Mouse (Mus musculus) spleen, adult 2 months (tissue): ENCODE results near the gene Patj. TPM values are rescaled to one million over a fixed set of nuclear protein-coding genes. Genes with fewer than 3 reads are reported as not detected.
"Not testable (repeated sequence)": the region's sequence is repeated elsewhere in the genome, so short reads cannot be mapped to it uniquely, and the experiment has no call there.

ENCODE experiments used
- DNase-seq, 2 experiments: peaks; one replicate each; pipeline versions ENCODE4 v3.0.0 to v3.0.0-alpha.2; 2012 to 2021; ENCODE audit warnings: low spot score in 2 of 2, low read depth in 1 of 2
- H3K27ac ChIP-seq: fragments of 200-500 bp; 2 replicates; pipeline ENCODE4 v1.5.1; 2012; ENCODE audit warnings: low read length, inconsistent platforms; ENCODE audit not compliant: insufficient read depth
- H3K27me3 ChIP-seq: fragments of 200-500 bp; 2 replicates; pipeline ENCODE4 v1.6.1; 2012; ENCODE audit warnings: mild to moderate bottlenecking, moderate library complexity, low read length, inconsistent platforms; ENCODE audit not compliant: control insufficient read depth, insufficient read depth
- H3K36me3 ChIP-seq: fragments of 200-500 bp; 2 replicates; pipeline ENCODE4 v1.6.1; 2012; ENCODE audit warnings: mild to moderate bottlenecking, low read length, inconsistent platforms; ENCODE audit not compliant: control insufficient read depth, insufficient read depth
- H3K4me1 ChIP-seq: fragments of 200-500 bp; 2 replicates; pipeline ENCODE4 v1.6.1; 2011; ENCODE audit warnings: inconsistent platforms; ENCODE audit not compliant: control insufficient read depth, insufficient read depth, insufficient read length
- H3K4me3 ChIP-seq: fragments of 200-500 bp; 2 replicates; pipeline ENCODE4 v1.5.1; 2011; ENCODE audit warnings: mild to moderate bottlenecking, inconsistent platforms; ENCODE audit not compliant: insufficient read depth, insufficient read length; ENCODE audit errors: extremely low read depth
- CTCF ChIP-seq: fragments of 200-500 bp; IDR thresholded peaks from 2 replicates; pipeline ENCODE4 v1.5.1; 2011; ENCODE audit warnings: mild to moderate bottlenecking, inconsistent platforms; ENCODE audit not compliant: insufficient read depth, insufficient read length, insufficient replicate concordance; ENCODE audit errors: extremely low read depth
- POLR2A ChIP-seq: fragments of 200-500 bp; IDR thresholded peaks from 2 replicates; pipeline ENCODE4 v1.6.1; 2011; ENCODE audit warnings: low read depth, low read length, inconsistent platforms
- WGBS: fragments of 180-500 bp; shearing (Covaris S2); methylation state at CpG from one replicate; pipeline ENCODE4 v1.1.7; 2018; 5-methylcytosine and 5-hydroxymethylcytosine counted together
- polyA plus RNA-seq: library from polyadenylated mRNA; depleted of rRNA; stranded (reverse); fragments of >200 nt; gene quantifications from 2 replicates; pipeline ENCODE4 v1.2.3, GENCODE M21; 2012

Gene Patj
- polyA plus RNA-seq, 1 experiment = 4.9 TPM

- no peak for TF ChIP-seq POLR2A
- TF ChIP-seq CTCF = no peak
- WGBS = 83% methylated on average over 5 of the region's 5 CpGs
- H3K27ac ChIP-seq = no peak overlapping the region
- H3K4me1 ChIP-seq = peaks cover 6% of the 10 kb centered on the region; the same call in 1 of the 2 replicates
- no peaks in the 10 kb centered on the region for H3K27me3 ChIP-seq
- no peak for DNase-seq
- no peak overlapping the region for H3K4me3 ChIP-seq
- no peaks in the 10 kb centered on the region for H3K36me3 ChIP-seq
These were observed 10.5 kb upstream of the Patj start for GRCm38 (mm10) chr4:98385036-98385435.

- Histone ChIP-seq H3K36me3 (no peaks in the 10 kb centered on the region), H3K27me3 (peaks cover 4% of the 10 kb centered on the region), H3K4me3 (peak overlapping the region; percentile 88), H3K27ac (no peak overlapping the region), H3K4me1 (peaks cover 2% of the 10 kb centered on the region)
- DNase-seq = no peak
- TF ChIP-seq POLR2A (no peak), CTCF (no peak)
- WGBS = 10% methylated on average over 7 of the region's 7 CpGs
These were observed 267 bp upstream of the Patj start for GRCm38 (mm10) chr4:98395346-98395689.

- Histone ChIP-seq H3K4me1 (no peaks in the 10 kb centered on the region; the same call in 1 of the 2 replicates), H3K36me3 (no peaks in the 10 kb centered on the region), H3K27ac (no peak overlapping the region), H3K4me3 (no peak overlapping the region), H3K27me3 (no peaks in the 10 kb centered on the region)
- 77% methylated on average over 6 of the region's 6 CpGs for WGBS
- TF ChIP-seq CTCF (no peak), POLR2A (no peak)
- no peak for DNase-seq
These were observed 5.5 kb downstream of the Patj start for GRCm38 (mm10) chr4:98400926-98401583.

- Histone ChIP-seq H3K4me3 (no peak overlapping the region), H3K4me1 (no peaks in the 10 kb centered on the region), H3K27ac (no peak overlapping the region), H3K27me3 (no peaks in the 10 kb centered on the region), H3K36me3 (no peaks in the 10 kb centered on the region)
- DNase-seq = no peak
- WGBS = 90% methylated on average over 2 of the region's 2 CpGs
- no peak for TF ChIP-seq CTCF
- TF ChIP-seq POLR2A = no peak
These were observed 6.0 kb downstream of the Patj start for GRCm38 (mm10) chr4:98401584-98401962.

GRCm38 (mm10) chr4:98403492-98403891, 7.9 kb downstream of the Patj start:
- Histone ChIP-seq H3K36me3 (no peaks in the 10 kb centered on the region), H3K4me3 (no peak overlapping the region), H3K27ac (no peak overlapping the region), H3K27me3 (no peaks in the 10 kb centered on the region), H3K4me1 (no peaks in the 10 kb centered on the region)
- no peak for DNase-seq
- TF ChIP-seq CTCF (no peak), POLR2A (no peak)
- 88% methylated on average over 4 of the region's 4 CpGs for WGBS

- DNase-seq = no peak
- TF ChIP-seq CTCF (no peak), POLR2A (no peak)
- H3K27me3 ChIP-seq = no peaks in the 10 kb centered on the region
- H3K4me1 ChIP-seq = no peaks in the 10 kb centered on the region
- H3K27ac ChIP-seq = no peak overlapping the region
- H3K4me3 ChIP-seq = no peak overlapping the region
- WGBS = 92% methylated on average over 6 of the region's 6 CpGs
- no peaks in the 10 kb centered on the region for H3K36me3 ChIP-seq
These were observed 8.8 kb downstream of the Patj start for GRCm38 (mm10) chr4:98404412-98404811.

GRCm38 (mm10) chr4:98408455-98408854, 12.9 kb downstream of the Patj start:
- 74% methylated on average over 4 of the region's 4 CpGs for WGBS
- TF ChIP-seq POLR2A = no peak
- TF ChIP-seq CTCF = no peak

GRCm38 (mm10) chr4:98415150-98415549, 19.6 kb downstream of the Patj start:
- H3K4me3 ChIP-seq, H3K4me1 ChIP-seq, H3K27ac ChIP-seq, H3K27me3 ChIP-seq, H3K36me3 ChIP-seq, DNase-seq: not testable (repeated sequence)
- 94% methylated on average over 8 of the region's 8 CpGs for WGBS

More at GRCm38 (mm10) chr4:98408455-98408854, 12.9 kb downstream of the Patj start:
- no peaks in the 10 kb centered on the region for H3K36me3 ChIP-seq
- no peak overlapping the region for H3K4me3 ChIP-seq
- no peaks in the 10 kb centered on the region for H3K4me1 ChIP-seq
- no peaks in the 10 kb centered on the region for H3K27me3 ChIP-seq
- no peak for DNase-seq
- H3K27ac ChIP-seq = no peak overlapping the region
